Mouse (Mus musculus) adrenal gland (tissue): ENCODE data around the gene Zfp763.
"Not testable (repeated sequence)": the region's sequence is repeated elsewhere in the genome, so short reads cannot be mapped to it uniquely, and the experiment has no call there.

Source experiments
- intact Hi-C: fragments of 180-260 bp; cut with DNase I; formaldehyde crosslinking; loops from one replicate; pipeline ENCODE4 v1.15.1; 2025
- long read RNA-seq, 2 experiments: library from polyadenylated mRNA; unstranded; transcript quantifications; one replicate each; pipeline ENCODE4 v2.0.0; 2020; ENCODE audit warnings: borderline replicate concordance in 1 of 2; ENCODE audit not compliant: insufficient replicate concordance in 1 of 2

Zfp763 gene
- long read RNA-seq, experiment 1, partial matches to known transcripts = 0 of 2 reads
- long read RNA-seq, experiment 1, other reads (novel, unspliced or antisense) = 1 of 2 reads
- long read RNA-seq, experiment 2, partial matches to known transcripts = 0 of 5 reads
- long read RNA-seq, experiment 2, other reads (novel, unspliced or antisense) = 2 of 5 reads

GRCm38 (mm10) chr17:33032900-33033891 is at the start of gene Zfp763:
Zfp763 (minus strand) TSS chr17:33033402.
- intact Hi-C loops = no loop called here

- intact Hi-C loops = no loop called here
These were observed 34.8 kb upstream of the Zfp763 start, which contains the start of gene 4921501E09Rik for GRCm38 (mm10) chr17:33067958-33068357. 4921501E09Rik (minus strand) TSS chr17:33068058.

GRCm38 (mm10) chr17:33063001-33063400 is 29.8 kb upstream of the Zfp763 start:
- intact Hi-C loops = no loop called here

GRCm38 (mm10) chr17:33058791-33059190 is 25.6 kb upstream of the Zfp763 start:
- intact Hi-C loops = no loop called here

GRCm38 (mm10) chr17:33032376-33032775 is 826 bp downstream of the Zfp763 start:
- intact Hi-C loops = no loop called here

- intact Hi-C loops = not testable (repeated sequence)
These were observed 12.8 kb downstream of the Zfp763 start for GRCm38 (mm10) chr17:33020434-33020833.

GRCm38 (mm10) chr17:33008337-33008736 is 24.9 kb downstream of the Zfp763 start:
- intact Hi-C loops = no loop called here

- intact Hi-C loops = no loop called here
These were observed 34.7 kb downstream of the Zfp763 start for GRCm38 (mm10) chr17:32998492-32998891.

- intact Hi-C loops = no loop called here
These were observed 40.3 kb downstream of the Zfp763 start, which contains the start of gene Zfp952 for GRCm38 (mm10) chr17:32992699-32993474. Zfp952 (plus strand) TSS chr17:32993129.

GRCm38 (mm10) chr17:32991965-32992698 is 41.1 kb downstream of the Zfp763 start:
- intact Hi-C loops = no loop called here

- intact Hi-C loops = no loop called here
These were observed 46.9 kb downstream of the Zfp763 start for GRCm38 (mm10) chr17:32986301-32986700.

GRCm38 (mm10) chr17:32981361-32981760 is 51.8 kb downstream of the Zfp763 start:
- intact Hi-C loops = no loop called here
